Mouse (Mus musculus) cerebellum, adult 2 months (tissue): Measurements from ENCODE around the gene Sh3glb2.

Experiments used
- CTCF ChIP-seq: fragments of 200-500 bp; IDR thresholded peaks from 2 replicates; pipeline ENCODE4 v1.5.1; 2011; ENCODE audit warnings: low read depth, mild to moderate bottlenecking, control low read depth, low read length, moderate library complexity, borderline replicate concordance; ENCODE audit not compliant: insufficient read depth
- POLR2A ChIP-seq: fragments of 200-500 bp; IDR thresholded peaks from 2 replicates; pipeline ENCODE4 v1.6.1; 2011; ENCODE audit warnings: low read length, control low read depth, borderline replicate concordance; ENCODE audit not compliant: insufficient read depth

- TF ChIP-seq CTCF, result no peak
- TF ChIP-seq POLR2A, result no peak
Measured at GRCm38 (mm10) chr2:30384814-30385213, 25.7 kb upstream of the Sh3glb2 start.
